Mouse (Mus musculus) layer of hippocampus, adult 8-10 months (tissue): ENCODE data around the gene Fam214b. TPM values are rescaled to one million over a fixed set of nuclear protein-coding genes. Genes with fewer than 3 reads are reported as not detected.

Source experiments
- DNase-seq, 2 experiments: peaks; one replicate each; pipeline ENCODE4 v3.0.0; 2022; ENCODE audit warnings: low spot score in 2 of 2
- total RNA-seq, 4 experiments: library from RNA; stranded (reverse); gene quantifications; 2 replicates each; pipeline ENCODE4 v1.2.4; 2022

The Fam214b gene
- total RNA-seq: 10 to 100 TPM; 39.8 to 46.0 (median 42.9) TPM

DNA sequence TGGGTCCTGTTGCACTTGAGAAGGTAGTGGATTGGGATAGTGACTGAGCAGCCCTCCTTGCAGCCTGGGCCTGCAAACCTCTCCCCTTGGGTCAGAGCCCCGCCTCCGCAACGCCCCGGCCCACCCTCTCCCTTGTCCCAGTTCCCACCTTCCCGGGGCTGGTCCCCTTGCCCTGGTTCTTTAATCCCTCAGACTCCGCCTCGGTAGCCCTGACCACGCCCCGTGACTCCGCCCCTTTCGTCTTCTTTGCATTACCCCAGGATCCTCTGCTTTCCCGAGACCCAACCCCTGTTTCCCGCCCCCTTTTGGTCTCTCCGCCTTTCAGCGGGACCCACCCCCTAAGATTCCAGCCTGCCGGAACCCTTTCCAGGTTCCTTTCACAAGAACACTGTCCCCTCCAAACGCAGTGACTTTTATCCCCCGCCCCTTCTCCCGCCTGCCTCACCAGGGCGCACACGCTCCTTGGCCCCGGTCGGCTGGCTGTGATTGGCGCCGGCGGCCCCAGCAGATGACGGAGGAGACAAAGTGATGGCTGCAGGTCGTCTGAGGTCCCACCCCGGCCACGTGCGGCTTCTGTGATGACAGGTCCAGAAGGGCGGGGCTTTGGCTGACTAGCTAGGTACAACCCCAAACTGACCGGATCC, at the start of gene Fam214b:
Gene Fam214b (minus strand): TSS at position 562 of the 644 bp plus-strand sequence.
- DNase-seq: peak; percentile 91 to 95

DNA sequence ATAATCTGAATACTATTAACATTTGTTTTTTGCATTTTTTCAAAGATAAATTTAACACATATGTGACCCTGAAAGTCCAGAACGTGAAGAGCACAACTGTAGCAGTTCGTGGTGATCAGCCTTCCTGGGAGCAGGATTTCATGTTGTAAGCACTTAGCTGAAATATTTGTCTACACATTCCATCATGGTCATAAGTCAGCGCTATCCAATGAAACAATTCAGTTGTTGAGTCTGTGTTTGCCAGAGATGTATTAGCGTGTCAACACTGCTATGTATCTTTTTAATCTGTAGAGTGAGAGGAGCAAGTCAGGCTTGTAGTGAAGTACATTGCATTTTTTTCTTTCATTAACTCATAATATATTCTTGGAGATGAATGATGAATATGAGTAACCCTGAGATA, 45.2 kb upstream of the Fam214b start:
- no peak for DNase-seq

DNA sequence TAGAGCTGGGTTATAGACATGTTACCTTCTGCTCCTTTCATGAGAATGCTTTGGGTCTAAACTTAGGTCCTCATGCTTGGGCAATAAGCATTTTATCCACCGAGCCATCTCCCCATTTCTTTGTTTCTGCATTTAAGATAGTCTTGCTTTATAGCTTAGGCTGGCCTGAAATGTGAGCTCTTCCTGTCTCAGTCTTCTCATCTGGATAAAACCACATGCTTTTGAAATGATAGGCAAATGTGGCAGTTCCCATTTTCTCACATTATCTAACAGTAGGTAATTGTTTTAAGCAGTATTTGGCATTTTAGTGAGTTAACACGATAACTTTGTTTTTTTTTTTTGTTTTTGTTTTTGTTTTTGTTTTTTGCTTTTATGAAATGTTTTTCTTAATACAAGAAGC, 43.9 kb upstream of the Fam214b start:
- no peak for DNase-seq

DNA sequence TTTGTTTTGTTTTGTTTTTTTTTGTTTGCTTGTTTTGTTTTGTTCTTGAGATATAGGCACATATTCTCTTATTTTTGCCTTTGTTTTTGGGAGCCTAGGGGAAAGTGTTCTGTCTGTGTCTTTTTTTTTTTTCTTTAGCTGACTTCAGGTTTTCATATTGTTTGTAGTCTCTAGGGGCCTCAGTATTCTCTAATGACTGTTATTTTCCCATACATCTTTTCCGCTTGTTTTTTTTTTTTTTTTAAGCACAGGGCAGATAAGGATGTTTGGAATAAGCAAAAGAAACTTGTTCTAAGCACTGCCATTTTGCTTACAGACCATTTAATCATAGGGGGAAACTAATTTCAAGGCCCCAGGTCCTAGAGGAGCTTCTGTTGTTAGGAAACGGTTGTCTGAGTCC, 36.4 kb upstream of the Fam214b start:
- DNase-seq: no peak

DNA sequence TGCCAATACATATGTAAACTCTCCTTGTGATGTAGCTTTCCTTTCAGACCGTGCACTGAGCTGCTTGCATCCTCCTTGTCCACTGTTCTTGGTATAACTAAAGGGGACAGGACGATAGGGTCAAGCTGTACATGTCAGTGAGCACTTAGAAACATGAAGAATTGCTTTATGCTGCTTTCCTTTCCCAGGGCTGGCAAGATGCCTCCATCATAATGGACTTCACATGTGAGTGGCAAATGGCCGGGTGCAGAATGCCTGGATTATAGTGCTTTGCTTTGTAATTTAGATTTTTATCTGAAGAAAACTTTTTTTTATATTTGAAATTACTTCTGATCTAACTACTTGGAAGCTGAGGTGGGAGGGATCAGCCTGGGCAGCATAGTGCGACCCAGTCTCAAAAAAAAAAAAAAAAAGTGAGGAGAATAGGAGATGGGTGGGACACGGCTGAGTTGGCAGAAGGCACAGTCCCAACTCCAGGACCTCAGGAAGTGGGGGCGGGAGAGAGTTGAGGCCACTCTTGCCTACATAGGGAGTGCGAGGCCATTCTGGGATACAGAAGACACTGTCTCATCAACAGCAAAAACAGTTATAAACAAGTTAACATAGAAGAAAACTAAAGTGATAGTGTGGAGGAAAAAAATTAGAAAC, 32.2 kb upstream of the Fam214b start:
- DNase-seq: no peak

DNA sequence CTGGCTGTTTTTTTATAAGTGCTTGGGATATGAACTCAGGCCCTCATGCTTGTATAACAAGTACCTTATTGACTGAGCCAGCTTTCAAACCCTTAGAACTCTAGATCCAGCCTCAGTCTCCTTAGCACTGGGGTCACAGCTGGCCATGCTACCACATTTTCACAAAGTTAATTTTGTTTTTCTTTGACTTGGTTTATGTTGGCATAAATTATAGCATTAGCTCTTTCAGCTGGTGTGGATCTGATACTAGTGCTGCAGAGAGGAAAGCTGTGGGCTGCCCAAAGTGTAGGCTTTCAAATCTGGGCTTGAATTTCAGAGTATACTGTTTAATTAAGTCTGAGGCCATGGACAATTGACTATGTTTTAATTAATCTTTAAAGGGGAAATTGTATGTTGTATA, 28.9 kb upstream of the Fam214b start:
- DNase-seq: no peak

DNA sequence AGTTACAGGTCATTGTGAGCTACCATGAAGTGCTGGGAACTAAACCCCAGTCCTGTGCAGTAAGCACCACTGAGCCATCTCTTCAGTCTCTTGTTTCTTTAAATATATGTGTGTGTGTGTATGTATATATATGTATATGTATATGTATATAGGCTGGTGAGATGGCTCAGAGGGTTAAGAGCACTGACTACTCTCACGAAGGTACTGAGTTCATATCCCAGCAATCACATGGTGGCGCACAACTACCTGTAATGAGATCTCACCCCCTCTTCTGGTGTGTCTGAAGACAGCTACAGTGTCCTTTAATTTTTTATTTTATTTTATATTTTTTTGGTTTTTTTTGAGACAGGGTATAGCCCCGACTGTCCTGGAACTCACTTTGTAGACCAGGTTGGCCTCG, 19.5 kb upstream of the Fam214b start:
- no peak for DNase-seq

DNA sequence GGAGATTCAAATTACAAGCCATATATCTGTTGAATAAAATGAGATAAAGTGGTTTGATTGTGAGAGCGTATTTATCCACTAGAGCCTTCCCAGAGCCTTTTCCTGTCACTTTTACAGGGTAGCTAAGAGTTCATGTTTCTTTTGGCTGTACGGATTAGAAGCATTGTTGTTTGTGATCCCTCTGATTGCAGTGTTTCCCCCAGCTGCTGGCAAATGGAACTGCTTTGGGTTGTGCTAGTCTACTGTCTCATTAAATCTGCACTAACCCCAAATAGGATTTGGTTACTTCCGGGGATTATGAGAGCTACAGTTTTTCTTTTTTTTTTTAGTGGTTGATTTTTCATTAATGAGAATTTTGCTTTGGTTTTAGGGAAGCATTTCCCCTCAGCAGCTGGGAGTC, 14.3 kb upstream of the Fam214b start:
- DNase-seq: no peak

DNA sequence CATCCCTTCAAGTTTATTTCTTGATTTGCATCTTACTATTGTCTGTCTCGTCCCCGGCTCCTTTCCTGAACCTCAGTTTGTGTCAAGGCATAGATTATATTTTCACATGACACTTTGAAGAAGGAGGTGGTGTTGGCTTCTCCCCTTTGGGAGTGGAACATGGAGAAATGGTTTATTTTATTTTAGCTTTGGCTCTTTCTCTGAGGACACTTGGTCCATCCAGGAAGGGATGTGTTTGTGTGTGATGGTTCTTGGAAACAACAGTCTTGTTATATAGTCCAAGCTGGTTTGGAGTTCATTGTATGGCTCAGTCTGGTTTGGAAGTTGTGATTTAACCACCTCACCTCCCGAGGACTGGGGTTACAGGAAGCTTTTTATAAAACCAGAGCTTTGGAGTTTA, 13.7 kb upstream of the Fam214b start:
- DNase-seq: no peak

DNA sequence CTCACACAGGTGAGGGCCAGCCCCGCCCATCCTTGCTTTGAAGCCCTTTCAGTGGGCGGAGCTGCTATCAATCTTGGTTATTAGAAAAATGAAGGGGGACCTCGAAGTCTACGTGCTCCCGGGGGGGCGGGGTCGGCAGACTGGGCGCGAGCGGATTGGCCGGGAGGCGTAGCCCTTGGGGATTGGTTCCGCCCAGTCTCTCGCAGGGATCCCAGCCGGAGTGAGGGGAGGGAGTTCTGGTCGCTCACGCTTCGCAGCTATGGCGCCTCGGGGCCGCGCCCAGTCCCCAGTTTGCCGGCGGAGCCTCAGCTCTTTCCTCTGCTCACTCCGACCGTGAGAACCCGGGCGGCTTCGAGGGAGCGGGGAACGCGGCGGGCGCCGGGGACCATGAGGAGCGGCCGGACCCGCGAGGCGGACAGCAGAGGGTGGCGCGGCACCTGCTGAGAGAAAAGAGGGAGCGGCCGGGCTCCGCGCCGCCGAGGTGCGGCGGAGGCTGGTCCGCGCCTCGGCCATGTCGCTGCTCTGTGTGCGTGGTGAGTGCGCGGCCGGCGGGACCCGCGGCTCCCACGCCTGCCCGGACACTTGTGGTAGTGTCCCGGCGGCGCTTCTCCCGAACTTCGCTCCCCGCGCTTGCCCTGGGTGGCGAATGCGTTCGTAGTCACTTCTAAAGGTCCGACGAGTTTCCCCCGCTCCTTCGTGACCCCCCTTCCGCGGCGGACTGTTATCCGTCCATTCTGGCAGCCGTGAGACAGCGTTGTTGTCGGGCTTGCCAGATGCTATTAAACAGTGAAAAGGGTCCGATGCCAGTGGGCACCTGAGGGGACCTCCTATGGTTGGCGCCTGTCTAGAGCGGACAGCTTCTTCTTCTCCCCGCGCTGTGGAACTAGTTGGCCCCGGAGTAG, 13.0 kb upstream of the Fam214b start, which contains the start of gene Unc13b:
Gene Unc13b (plus strand): TSS at position 201 of the 902 bp plus-strand sequence.
- DNase-seq: peak; percentile 81 to 83

DNA sequence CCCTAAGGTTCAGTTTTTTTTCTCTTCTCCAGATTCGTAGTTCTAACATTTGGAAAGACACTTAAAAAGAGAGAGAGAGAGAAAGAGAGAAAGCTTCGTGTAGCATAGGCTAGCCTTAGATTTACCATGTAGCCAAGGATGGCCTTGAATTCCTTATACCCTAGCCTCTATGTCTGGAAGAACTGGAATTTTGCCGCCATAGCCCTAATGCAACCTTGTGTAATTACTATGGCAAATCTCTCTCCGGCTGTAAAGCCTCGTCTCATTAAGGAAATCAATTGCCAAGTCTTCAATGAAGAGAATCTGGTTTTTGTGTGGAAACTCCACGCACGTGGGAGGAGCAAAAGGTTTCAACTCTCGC, 12.4 kb upstream of the Fam214b start:
- DNase-seq: no peak

DNA sequence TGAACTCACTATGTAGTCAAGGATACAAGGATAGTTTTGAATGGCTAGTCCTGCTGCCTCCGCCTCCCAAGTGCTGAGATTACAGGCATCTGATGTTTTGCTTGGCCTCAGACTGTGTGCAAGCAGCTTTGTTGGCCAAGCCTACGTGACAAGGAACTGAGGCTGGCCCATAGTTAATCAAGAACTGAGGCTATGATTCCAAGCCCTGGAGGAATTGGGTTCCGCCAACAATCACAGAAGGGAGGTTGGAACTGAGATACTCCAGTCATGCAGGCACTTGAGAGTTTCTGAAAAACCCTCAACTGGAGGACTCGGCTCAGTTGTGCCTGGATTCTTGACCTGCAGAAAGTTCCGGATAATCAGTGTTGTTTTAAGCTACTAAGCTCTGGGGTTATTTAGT, 11.6 kb upstream of the Fam214b start:
- no peak for DNase-seq

DNA sequence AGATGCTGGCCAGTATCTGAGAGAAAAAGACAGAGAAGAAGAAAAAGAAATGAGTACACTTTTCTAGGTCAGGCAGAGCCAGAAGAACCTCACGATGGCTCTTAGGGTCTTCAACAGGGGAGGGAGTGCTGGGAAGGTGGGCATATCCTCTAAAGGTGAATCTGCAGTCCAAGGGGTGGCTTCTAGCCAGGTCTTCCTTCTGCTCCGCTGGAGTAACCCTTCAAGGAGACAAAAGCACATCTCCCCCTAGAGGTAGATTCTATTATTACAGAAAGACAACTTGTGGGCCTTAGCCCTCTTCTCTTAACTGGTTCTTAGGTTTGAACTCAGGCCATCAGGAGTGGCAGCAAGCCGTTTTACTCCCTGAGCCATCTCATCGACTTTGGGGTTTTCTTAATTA, 6.6 kb upstream of the Fam214b start:
- DNase-seq: no peak

DNA sequence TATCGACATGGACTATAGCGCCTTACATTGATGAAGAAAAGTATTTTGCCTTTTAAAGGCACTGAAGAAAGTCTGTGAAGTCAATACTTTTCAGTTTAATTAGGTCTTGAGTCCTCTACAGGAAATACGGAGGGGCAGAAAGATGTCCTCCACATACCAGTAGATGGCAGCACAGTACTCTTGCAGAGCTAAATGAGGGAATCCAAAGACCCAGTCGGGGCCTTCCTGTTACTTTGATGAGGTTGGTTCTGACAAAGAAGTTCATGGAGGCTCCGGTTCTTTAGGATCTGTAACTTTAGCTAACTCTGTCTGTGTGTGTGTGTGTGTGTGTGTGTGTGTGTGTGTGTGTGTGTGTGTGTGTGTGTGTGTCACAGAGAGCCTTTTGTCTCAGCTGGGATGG, 1.2 kb upstream of the Fam214b start:
- peak in 1 of 2 experiments; percentile 77 for DNase-seq

DNA sequence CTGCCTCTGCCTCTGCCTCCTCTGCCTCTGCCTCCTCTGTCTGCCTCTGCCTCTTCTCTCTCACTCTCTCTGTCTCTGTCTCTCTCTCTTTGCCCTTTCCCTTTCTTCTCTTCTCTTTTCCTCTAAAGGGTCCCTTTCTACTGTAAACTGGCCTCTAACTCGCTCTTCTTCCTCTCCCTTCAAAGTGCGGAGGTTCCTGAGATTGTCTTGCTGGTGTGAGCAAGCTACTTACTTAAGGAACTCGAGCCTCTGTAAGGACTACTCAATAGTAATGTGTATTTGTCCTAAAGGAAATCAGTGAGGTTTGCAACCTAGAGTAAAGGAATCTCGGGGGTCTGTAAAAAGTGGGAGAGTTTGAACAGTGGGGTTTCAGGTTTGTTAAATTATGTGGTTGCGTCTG, 587 bp upstream of the Fam214b start:
- no peak for DNase-seq

DNA sequence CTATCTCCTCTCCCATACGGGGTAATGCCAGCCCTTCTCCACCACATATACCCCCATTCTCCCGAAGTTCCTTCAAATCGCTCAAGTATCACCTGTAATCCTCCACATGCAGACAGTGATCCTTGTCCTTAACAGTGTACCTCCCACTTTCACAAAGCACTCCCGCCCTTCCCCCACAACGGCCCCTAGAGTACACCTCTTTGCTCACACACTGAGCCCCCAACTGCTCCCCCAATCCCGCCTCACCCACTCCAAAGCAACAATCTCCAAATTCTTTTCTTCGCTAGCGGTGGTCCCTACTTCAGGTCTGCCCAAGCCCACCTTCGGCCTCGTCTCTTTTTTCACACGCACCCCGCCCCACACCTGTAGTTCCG, 748 bp downstream of the Fam214b start:
- DNase-seq: no peak

DNA sequence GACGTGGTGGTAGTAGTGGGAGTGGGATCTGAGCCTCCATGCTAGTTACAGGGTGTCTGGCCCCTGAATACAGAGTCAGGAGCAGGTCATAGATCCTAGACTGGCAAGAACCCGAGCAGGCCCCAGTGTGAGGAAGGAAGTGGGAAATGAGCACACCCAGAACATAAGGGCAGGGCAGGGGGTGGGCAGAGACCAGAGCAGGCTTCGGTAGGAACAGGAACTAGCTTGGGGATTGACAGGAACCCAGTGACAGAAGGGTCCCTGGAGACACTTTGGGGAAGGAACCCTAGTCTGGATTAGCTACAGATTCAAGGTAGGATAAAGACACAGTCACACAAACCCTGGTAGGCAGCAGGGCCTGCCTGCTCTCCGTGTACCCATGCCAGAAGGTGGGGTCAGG, 1.3 kb downstream of the Fam214b start:
- DNase-seq: no peak

DNA sequence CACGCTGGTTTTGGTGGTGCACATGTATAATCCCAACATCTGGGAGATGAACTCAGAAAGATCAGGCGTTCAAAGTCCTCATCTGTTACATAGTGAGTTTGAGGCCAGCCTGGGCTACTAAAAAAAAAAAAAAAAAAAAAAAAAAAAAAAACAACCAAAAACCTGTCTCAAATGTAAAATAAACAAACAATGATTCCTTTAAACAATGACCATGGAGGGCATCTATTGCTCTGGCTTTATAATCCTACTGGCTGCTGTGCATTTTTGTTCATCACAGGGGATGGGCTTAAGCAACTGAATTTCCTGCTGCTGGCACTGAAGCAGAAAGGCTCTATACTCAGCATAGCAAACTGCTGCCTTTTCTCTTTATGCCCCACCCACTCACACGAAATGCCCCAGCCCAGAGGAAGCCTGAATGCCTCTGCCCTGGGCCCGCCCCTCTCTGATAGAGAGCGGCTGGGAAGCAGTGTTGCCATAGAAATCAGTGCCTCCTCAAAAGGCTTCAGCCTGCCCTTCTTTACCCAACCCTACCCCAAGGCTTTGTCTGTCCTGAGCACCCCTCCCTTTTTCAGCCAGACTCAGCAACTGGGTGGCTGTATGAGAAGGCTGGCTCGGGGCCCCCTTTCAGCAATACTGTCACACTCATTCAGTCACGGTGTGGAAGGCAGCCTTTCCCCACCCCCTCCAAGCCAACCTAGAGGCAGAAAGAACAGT, 2.2 kb downstream of the Fam214b start:
- DNase-seq: no peak

DNA sequence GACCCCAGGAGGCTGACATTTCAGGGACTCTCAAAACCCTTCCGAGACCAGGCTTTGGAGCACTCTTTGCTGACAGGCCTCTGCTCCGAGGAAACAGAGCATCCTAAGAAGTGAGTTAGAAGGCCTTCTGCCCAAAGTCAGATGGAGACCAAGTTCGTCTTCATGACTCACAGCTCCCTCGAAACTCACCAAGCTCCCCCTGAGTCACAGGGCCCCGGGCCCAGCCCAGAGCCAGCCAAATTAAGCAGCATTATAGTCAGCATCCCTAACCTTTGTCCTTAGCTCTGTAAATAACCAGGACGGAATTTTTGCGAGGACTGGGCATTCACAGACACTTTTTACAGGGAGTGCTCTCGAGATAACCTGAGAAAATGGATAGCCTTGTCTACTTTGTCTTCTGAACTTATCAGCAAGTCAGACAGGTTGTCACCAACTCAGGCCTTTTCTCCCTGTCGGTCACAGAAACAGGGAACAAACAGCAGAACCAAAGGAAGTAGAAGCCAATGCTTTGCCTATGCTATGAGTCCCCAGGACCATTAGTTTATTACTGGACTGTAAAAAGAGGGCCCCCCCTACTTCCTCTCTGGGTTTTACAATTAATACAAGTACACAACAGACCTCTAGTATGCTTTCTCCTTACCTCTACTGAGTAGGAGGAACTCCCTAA, 5.0 kb downstream of the Fam214b start:
- DNase-seq: no peak

DNA sequence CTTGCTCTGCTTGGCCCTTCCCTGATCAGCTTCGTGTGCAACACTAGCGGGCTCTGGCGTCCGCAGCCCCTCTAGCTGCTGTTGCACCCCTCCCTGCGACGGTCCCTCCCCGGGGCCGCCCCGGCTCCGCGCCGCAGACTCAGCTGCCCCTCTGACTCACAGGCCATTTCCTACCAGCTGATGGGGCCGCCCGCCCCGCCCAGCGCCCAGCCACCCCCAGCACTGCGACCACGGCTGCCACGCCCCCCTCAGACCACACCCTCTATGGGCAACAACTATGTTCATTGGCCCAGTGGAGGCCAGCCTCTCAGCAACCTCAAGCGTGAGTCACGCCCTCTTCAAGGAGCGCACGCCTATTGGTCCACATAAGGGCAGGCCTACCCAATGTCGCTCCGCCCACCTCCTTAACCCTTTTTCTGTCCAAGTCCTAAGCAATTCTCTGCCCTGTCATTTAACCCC, 5.9 kb downstream of the Fam214b start:
- DNase-seq: peak; percentile 95 to 97

DNA sequence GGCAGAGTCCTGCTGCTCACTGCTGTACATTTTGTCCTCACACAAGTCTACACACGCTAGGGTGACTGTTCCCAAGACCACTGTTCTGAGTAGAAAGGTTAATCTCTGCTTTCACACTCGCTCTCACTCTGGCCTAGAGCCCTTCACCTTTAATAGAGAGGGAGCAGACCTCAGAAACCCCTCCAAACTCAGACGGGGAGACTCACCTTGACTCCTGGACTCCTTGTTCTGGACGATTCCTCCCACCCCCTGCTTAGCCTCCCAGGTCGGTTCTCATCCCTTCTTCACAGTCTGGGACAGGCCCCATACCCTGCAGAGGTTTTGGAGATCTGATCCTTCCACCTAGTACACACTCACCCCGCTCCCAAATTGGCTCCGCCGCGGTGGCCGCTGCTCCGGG, 6.4 kb downstream of the Fam214b start:
- DNase-seq: no peak
